Mouse (Mus musculus) hindlimb bud, embryonic 11.5 days (tissue): ENCODE results near the gene Olig1.

ENCODE experiments used
- DNase-seq: peaks from one replicate; pipeline ENCODE4 v3.0.0-alpha.2; 2012; ENCODE audit warnings: low read depth, low spot score; ENCODE audit errors: extremely low spot score

Gene Olig1

GRCm38 (mm10) chr16:91269468-91270211, at the start of gene Olig1:
TSS of gene Olig1 (plus strand) at chr16:91269772.
- DNase-seq: no peak

- DNase-seq: no peak
Measured at GRCm38 (mm10) chr16:91222171-91222642, 47.4 kb upstream of the Olig1 start.

GRCm38 (mm10) chr16:91222643-91223271, 46.8 kb upstream of the Olig1 start:
- no peak for DNase-seq

GRCm38 (mm10) chr16:91223327-91224067, 46.1 kb upstream of the Olig1 start:
- no peak for DNase-seq

- no peak for DNase-seq
Measured at GRCm38 (mm10) chr16:91224068-91224402, 45.5 kb upstream of the Olig1 start.

GRCm38 (mm10) chr16:91224481-91225232, 44.9 kb upstream of the Olig1 start:
- DNase-seq: no peak

- no peak for DNase-seq
Measured at GRCm38 (mm10) chr16:91225233-91226037, 44.1 kb upstream of the Olig1 start, which contains the start of gene Olig2. TSS of gene Olig2 (plus strand) at chr16:91225457.

GRCm38 (mm10) chr16:91226038-91226882, 43.3 kb upstream of the Olig1 start:
- DNase-seq: no peak

GRCm38 (mm10) chr16:91226883-91227759, 42.5 kb upstream of the Olig1 start:
- DNase-seq: no peak

- DNase-seq: no peak
Measured at GRCm38 (mm10) chr16:91227760-91228043, 41.9 kb upstream of the Olig1 start.

GRCm38 (mm10) chr16:91228238-91229071, 41.1 kb upstream of the Olig1 start:
- no peak for DNase-seq

- no peak for DNase-seq
Measured at GRCm38 (mm10) chr16:91229072-91229348, 40.6 kb upstream of the Olig1 start.

- no peak for DNase-seq
Measured at GRCm38 (mm10) chr16:91229643-91230042, 39.9 kb upstream of the Olig1 start.

GRCm38 (mm10) chr16:91231781-91232469, 37.6 kb upstream of the Olig1 start:
- DNase-seq: no peak

GRCm38 (mm10) chr16:91232470-91233240, 36.9 kb upstream of the Olig1 start:
- DNase-seq: no peak

GRCm38 (mm10) chr16:91233241-91233944, 36.2 kb upstream of the Olig1 start:
- DNase-seq: no peak
